Mouse (Mus musculus) liver, embryonic 11.5 days (tissue): ENCODE data around the gene Olfr948. TPM values are rescaled to one million over a fixed set of nuclear protein-coding genes. Genes with fewer than 3 reads are reported as not detected.

ENCODE experiments used
- ATAC-seq: fragments of 200-750 bp; cut with Nextera tagmentation; replicated peaks from 2 replicates; pipeline ENCODE4 v1.8.0; 2017; ENCODE audit warnings: moderate number of reproducible peaks, mild to moderate bottlenecking, moderate TSS enrichment, moderate library complexity; ENCODE audit not compliant: low FRiP score
- DNase-seq: peaks from one replicate; pipeline ENCODE4 v3.0.0-alpha.2; 2017; ENCODE audit warnings: low spot score
- H3K27ac ChIP-seq: fragments of 300-500 bp; sonication (generic); 2 replicates; pipeline ENCODE4 v1.5.1; 2014; ENCODE audit warnings: mild to moderate bottlenecking, low read depth, low read length, control low read depth
- H3K27me3 ChIP-seq: fragments of 300-500 bp; sonication (generic); replicated peaks from 2 replicates; pipeline ENCODE4 v1.6.1; 2014; ENCODE audit warnings: low read length, mixed read lengths; ENCODE audit not compliant: control insufficient read depth, insufficient read depth
- H3K36me3 ChIP-seq: fragments of 300-500 bp; sonication (generic); 2 replicates; pipeline ENCODE4 v1.6.1; 2014; ENCODE audit warnings: mild to moderate bottlenecking, low read length, moderate library complexity, mixed read lengths; ENCODE audit not compliant: control insufficient read depth, insufficient read depth
- H3K4me1 ChIP-seq: fragments of 300-500 bp; sonication (generic); replicated peaks from 2 replicates; pipeline ENCODE4 v1.6.1; 2014; ENCODE audit warnings: low read length, mixed read lengths; ENCODE audit not compliant: control insufficient read depth, insufficient read depth
- H3K4me2 ChIP-seq: fragments of 300-500 bp; sonication (generic); 2 replicates; pipeline ENCODE4 v1.6.1; 2014; ENCODE audit warnings: mild to moderate bottlenecking, control low read depth, moderate library complexity
- H3K4me3 ChIP-seq: fragments of 300-500 bp; sonication (generic); 2 replicates; pipeline ENCODE4 v1.5.1; 2014; ENCODE audit warnings: low read depth, low read length, control low read depth
- H3K9ac ChIP-seq: fragments of 300-500 bp; sonication (generic); 2 replicates; pipeline ENCODE4 v1.6.1; 2014; ENCODE audit warnings: low read depth, low read length, control low read depth
- H3K9me3 ChIP-seq: fragments of 300-500 bp; sonication (generic); 2 replicates; pipeline ENCODE4 v1.6.1; 2016; ENCODE audit warnings: low read length, inconsistent platforms, mixed read lengths; ENCODE audit not compliant: control insufficient read depth
- WGBS: fragments of 180-500 bp; shearing (Covaris S2); extraction: QIAGEN DNeasy Blood & Tissue Kit; methylation state at CpG from one replicate; pipeline ENCODE4 v1.1.7; 2014; 5-methylcytosine and 5-hydroxymethylcytosine counted together
- polyA plus RNA-seq: library from polyadenylated mRNA; unstranded; fragments of >200 nt; fragmentation: Nextera tagmentation; extraction: Ambion mirVana; gene quantifications from 2 replicates; pipeline ENCODE4 v1.2.1, GENCODE M21; 2014

Gene Olfr948
- polyA plus RNA-seq: not detected in 2 replicates

GRCm38 (mm10) chr9:39325945-39326344, at the start of gene Olfr948:
TSS of gene Olfr948 (minus strand) at chr9:39326045.
- no peak within 1 kb of the TSS for H3K27ac ChIP-seq
- no peaks in the 10 kb centered on the region for H3K36me3 ChIP-seq
- no peak within 1 kb of the TSS for H3K4me3 ChIP-seq
- no peaks in the 10 kb centered on the region for H3K27me3 ChIP-seq
- H3K9ac ChIP-seq: no peak within 1 kb of the TSS
- no peaks in the 10 kb centered on the region; the same call in 1 of the 2 replicates for H3K9me3 ChIP-seq
- ATAC-seq (no peak), DNase-seq (no peak)
- H3K4me2 ChIP-seq: no peak within 1 kb of the TSS
- H3K4me1 ChIP-seq: no peaks in the 10 kb centered on the region

- H3K4me1 ChIP-seq: no peaks in the 10 kb centered on the region
- ATAC-seq (no peak), DNase-seq (no peak)
- H3K9me3 ChIP-seq: no peaks in the 10 kb centered on the region
- H3K27ac ChIP-seq: no peak overlapping the region
- H3K4me2 ChIP-seq: no peak overlapping the region
- H3K36me3 ChIP-seq: no peaks in the 10 kb centered on the region
- H3K27me3 ChIP-seq: no peaks in the 10 kb centered on the region
- H3K4me3 ChIP-seq: no peak overlapping the region
- H3K9ac ChIP-seq: no peak overlapping the region
- WGBS: 74% methylated on average over 2 of the region's 2 CpGs
Observed at GRCm38 (mm10) chr9:39287136-39287535, 38.7 kb downstream of the Olfr948 start.

- Histone ChIP-seq H3K4me3 (no peak within 1 kb of the TSS), H3K27ac (no peak within 1 kb of the TSS), H3K9me3 (no peaks in the 10 kb centered on the region), H3K27me3 (no peaks in the 10 kb centered on the region), H3K4me2 (no peak within 1 kb of the TSS), H3K36me3 (no peaks in the 10 kb centered on the region), H3K4me1 (no peaks in the 10 kb centered on the region), H3K9ac (no peak within 1 kb of the TSS)
- WGBS: 96% methylated on average over 3 of the region's 3 CpGs
- DNase-seq: no peak
- ATAC-seq: no peak
Observed at GRCm38 (mm10) chr9:39276718-39277117, 49.1 kb downstream of the Olfr948 start, which contains the start of gene Olfr945. TSS of gene Olfr945 (minus strand) at chr9:39276818.

Other genes starting within 250 kb of the Olfr948 start
- not detected in 2 replicates for gene Olfr938, start 247.2 kb downstream of the Olfr948 start, polyA plus RNA-seq
- not detected in 2 replicates for gene Olfr27, start 197.9 kb downstream of the Olfr948 start, polyA plus RNA-seq
- not detected in 2 replicates for gene Olfr943, start 159.7 kb downstream of the Olfr948 start, polyA plus RNA-seq
- not detected in 2 replicates for gene Olfr944, start 124.1 kb downstream of the Olfr948 start, polyA plus RNA-seq
- not detected in 2 replicates for gene Olfr1537, start 76.1 kb downstream of the Olfr948 start, polyA plus RNA-seq
- gene Olfr945, start 49.2 kb downstream of the Olfr948 start, polyA plus RNA-seq: not detected in 2 replicates
- gene Olfr951, start 61.4 kb upstream of the Olfr948 start, polyA plus RNA-seq: not detected in 2 replicates
- gene Olfr952, start 101.1 kb upstream of the Olfr948 start, polyA plus RNA-seq: not detected in 2 replicates
- not detected in 2 replicates for gene Olfr954, start 130.7 kb upstream of the Olfr948 start, polyA plus RNA-seq
- not detected in 2 replicates for gene Olfr955, start 145.9 kb upstream of the Olfr948 start, polyA plus RNA-seq
- gene Olfr44, start 167.9 kb upstream of the Olfr948 start, polyA plus RNA-seq: not detected in 2 replicates
- gene Olfr957, start 189.8 kb upstream of the Olfr948 start, polyA plus RNA-seq: not detected in 2 replicates
- not detected in 2 replicates for gene Olfr958, start 228.0 kb upstream of the Olfr948 start, polyA plus RNA-seq
- gene Olfr959, start 249.5 kb upstream of the Olfr948 start, polyA plus RNA-seq: not detected in 2 replicates